Mouse (Mus musculus): Measurements from ENCODE around the gene Csk. TPM values are rescaled to one million over a fixed set of nuclear protein-coding genes. Genes with fewer than 3 reads are reported as not detected.
A peak's percentile ranks its signal among the peaks of the same experiment; 100 is the strongest.

Gene Csk
- polyA plus RNA-seq, 1 experiment, result 66.1 TPM

DNA sequence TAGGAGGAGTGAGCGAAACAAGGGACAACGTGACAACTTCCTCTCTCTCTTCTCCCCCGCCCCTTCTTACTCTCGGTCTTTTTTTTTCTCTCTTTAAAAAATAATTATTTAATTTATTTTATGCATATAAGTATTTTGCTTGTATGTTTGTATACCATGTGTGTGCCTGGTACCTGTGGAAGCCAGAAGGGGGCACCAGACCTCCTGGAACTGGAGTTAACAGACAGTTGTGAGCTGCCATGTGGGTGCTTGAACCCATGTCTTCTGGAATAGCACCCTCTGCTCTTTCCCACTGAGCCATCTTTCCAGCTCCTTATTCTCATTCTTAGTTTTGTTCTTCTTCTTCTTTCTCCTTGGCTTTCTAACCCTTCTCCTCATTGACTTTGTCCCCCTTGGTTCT lies 5.5 kb upstream of the Csk start:
- no peak for DNase-seq (ENCODE audit: extremely low spot score in 1 of 2, low spot score in 1 of 2)

DNA sequence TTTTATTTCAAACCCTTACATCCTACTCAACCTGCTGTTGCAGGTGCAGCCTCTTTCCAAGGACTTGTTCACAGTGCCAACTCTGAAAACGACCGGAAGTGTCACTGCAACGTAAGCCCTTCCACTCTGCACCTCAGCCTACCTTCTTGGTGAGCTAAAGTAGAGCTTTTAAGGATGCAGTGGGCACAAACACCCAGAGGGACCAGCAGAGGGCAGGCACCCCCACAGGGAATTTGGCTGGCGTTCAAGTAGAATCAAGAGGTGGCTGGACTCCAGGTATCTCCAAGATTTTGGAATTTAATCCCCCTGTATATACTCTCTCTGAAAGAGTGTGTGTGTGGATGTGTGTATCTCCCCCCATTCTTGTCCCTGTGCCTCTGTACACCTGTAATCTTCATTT lies 4.4 kb upstream of the Csk start:
- DNase-seq (ENCODE audit: extremely low spot score in 1 of 2, low spot score in 1 of 2), result no peak

DNA sequence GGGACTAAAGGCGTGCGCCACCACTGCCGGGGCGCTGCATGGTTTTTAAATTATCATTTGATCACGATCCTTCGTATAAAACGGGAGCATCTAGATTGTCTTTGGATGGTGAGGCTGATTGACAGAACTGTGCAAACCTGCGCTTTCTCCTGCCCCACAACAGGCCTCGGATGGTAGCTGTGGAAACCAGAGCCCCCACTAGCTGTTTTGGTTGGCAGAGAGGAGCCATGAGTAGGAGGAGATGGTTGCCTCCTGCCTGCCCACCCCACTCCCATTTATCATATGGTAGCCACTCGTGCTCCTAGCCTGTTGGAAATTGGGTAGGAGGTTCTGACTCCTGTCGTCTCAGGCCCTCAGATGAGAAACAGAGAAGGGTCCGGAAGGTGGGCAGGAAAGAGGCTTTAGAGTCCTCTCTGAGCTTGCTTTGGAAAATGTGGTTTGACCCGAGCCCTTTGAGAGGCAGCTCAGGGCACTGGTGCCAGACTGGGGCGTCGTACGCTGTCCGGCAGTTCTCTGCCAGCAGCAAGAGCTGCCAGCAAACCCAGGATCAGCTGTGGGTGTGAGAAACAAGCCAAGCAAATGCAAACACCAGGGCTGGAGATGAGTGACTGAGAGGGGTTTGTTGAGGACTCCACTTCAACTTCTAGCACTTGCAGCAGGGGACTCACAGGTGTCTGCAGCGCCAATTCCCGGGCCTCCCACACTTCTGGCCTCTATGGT lies 3.4 kb upstream of the Csk start:
- no peak for DNase-seq (ENCODE audit: extremely low spot score in 1 of 2, low spot score in 1 of 2)

DNA sequence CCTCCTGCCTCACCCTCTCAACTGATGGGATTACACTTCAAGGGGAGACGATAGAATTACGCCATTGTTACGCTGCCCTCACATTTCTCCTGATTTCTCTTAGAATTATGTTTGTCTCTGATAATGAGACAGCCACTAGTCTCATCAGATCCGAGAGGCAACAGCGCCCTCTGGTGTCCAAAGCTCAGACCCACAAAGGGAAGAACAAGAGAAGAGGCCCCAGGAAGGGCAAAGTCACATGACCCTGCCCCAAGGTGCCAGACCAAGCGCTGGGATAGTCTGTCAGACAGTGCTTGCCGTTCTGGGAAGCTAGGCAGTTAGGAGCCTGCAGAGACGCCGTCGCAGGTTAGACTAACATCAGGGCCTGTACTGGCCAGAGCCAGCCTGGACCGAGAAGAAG lies 2.3 kb upstream of the Csk start:
- peak; percentile 85 to 98 for DNase-seq (ENCODE audit: extremely low spot score in 1 of 2, low spot score in 1 of 2)

DNA sequence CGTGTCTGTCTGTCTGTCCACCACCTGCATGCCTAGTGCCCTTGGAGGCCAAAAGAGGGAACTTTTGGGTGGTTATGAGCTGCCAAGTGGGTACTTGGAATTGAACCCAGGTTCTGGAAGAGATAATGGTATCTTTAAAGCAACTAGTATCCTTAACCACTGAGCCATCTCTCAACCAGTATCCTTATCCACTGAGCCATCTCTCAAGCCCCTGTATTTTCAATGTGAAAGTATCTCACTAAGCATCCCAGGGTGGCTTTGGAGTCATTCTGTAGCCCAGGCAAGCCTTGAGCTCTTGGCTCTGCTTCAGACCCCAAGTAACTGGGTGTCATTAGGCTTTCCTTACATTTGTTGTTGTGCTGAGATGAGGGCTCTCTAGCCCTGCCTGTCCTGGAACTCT lies 1.5 kb upstream of the Csk start:
- no peak for DNase-seq (ENCODE audit: extremely low spot score in 1 of 2, low spot score in 1 of 2)

DNA sequence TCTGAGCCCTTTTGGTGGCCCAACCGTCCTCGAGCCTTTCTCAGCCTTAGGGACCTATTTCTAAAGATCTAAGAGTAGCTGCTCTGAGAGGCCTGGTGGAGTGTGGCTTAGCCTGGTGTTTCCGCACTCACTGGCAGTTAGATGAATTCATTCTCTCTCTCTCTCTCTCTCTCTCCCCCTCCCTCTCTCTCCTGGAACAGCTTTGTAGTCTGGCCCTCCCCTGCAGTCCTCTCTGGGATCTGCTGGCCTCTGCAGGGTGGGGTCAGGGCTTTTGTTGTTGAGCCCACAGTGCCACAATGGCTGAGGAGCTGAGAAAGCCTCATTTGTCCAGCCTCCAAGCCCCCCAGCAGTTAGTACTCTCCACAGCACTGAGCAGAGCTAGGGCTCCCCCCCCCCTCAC lies 576 bp downstream of the Csk start:
- DNase-seq (ENCODE audit: extremely low spot score in 1 of 2, low spot score in 1 of 2), result no peak

DNA sequence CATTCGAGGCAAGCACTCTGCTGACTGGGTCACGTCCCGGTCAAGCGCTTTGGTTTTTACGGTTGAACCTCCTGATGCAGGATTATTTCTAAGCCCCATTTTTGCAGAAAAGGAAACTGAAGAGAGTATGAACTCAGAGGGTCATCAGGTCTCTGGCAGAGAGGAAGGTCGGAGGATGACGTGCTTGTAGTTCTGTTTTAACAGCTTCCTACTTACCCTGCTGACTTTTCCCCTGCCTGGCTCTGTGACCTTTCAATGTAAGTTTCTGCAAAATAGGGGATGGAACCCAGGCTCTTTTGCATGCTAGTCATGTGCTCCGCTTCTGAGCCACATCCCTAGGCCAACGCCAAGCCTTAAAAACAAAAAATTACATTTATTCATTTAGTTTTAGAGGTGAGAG lies 1.1 kb downstream of the Csk start:
- DNase-seq (ENCODE audit: extremely low spot score in 1 of 2, low spot score in 1 of 2), result no peak

DNA sequence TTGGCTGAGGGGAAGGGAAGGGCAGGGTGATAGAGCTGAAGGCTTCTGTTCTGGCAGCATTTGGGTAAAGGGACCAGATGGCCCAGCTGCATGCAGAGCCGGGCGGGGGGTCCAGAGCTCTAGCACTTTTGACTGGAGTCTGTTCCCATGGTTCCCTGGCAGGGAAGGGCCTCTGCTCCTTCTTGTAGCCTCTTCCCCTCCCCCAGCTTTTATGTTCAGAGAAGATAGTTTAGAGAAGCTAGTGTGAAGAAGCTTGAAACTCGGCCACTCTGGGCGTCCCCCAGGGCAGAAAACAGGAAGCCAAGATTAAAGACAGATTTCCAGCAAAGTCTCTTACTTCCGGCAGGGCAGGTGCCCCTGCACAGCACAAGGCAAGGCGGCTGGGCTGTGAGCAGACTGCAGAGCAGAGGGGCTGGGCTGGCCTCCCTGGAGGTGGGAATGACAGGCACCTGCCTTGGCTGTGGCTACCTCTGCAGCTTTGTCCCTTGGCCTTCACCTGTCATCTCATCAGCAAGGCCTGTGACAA lies 2.6 kb downstream of the Csk start:
- no peak for DNase-seq (ENCODE audit: extremely low spot score in 1 of 2, low spot score in 1 of 2)

DNA sequence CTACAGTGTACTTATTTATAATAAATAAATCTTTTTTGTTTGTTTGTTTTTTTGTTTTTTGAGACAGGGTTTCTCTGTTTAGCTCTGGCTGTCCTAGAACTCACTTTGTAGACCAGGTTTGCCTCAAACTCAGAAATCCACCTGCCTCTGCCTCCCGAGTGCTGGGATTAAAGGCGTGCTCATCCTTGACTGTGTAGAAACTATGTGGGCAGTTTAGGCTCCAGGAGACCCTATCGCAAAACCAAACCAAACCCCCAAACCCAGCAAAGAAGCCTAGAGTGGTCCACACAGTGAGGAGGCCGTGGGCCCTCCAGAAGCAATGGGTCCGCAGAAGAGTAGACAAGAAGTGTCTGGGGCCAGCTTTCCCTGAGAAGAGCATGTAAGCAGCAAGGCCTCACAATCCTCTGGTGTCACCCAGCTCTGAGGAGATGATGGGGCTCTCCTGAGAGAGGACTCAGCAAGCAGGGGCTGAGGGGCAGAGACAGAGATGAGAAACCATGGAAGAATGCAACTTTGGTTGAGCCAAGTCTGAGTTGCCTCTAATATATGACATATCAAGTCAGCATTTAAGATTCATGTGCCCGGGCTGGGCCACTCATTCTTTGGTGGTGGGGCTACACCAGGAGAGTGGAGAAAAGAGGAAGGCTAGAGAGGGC lies 3.2 kb downstream of the Csk start:
- no peak for DNase-seq (ENCODE audit: extremely low spot score in 1 of 2, low spot score in 1 of 2)

DNA sequence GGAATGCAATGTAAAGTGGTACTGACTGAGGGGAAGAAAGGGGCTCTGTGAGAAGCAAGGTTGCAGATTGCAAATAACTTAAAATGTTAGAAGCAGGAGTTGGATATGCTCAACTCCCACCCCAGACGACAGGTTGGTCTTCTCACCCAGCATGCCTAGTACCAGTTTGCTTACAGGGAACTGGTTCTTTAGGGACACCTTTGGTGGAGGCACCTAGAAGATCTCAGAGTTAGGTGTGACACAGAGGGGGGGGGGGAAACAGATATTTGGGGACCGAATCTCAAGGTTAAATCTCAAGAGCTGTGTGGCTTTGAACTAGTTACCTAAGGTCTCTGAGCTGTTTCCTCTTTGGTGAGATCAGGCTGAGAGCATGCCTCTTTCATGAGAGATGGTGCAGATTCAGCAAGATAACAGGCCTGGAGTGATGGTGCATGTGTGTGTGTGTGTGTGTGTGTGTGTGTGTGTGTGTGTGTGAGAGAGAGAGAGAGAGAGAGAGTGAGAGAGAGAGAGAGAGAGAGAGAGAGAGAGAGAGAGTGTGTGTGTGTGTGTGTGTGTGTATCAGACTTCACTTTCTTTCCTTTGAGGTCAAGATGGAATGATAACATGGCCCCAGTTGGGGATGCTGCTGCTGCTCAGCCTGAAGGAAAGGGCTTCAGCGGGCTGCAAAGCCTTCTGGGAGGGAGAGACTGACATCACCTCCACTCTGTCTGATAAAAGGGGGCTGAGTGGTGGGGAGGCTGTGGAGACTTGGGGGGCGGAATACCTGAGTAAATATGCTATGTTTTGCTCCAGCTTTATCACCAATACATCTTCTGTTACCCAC lies 5.9 kb downstream of the Csk start:
- DNase-seq (ENCODE audit: extremely low spot score in 1 of 2, low spot score in 1 of 2), result no peak

DNA sequence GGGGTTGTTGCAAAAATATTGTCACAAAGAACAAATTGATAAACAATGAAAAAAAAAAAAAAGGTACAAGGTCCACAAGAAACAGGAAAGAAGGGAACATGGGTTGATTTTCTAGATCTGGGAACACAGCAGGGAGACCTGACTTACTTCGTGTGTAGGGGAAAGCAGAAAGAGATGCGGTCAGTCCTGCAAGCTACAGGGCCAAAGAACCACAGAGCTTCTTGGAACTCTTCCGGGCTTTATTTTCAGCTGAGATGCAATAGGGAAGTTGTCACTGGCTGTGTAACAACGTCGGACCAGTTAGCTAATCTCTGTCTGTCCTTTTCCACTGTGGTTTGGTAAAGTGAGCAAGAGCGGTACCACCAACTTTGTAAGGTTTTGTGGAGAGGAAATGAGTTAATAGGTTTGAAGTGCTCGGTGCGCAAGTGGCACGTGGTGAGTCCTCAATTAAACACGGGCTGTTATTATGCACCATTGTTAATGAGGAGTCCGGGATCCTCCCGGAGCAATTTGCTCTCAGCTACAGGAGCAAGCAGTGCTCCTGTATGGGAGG lies 6.8 kb downstream of the Csk start:
- no peak for DNase-seq (ENCODE audit: extremely low spot score in 1 of 2, low spot score in 1 of 2)

DNA sequence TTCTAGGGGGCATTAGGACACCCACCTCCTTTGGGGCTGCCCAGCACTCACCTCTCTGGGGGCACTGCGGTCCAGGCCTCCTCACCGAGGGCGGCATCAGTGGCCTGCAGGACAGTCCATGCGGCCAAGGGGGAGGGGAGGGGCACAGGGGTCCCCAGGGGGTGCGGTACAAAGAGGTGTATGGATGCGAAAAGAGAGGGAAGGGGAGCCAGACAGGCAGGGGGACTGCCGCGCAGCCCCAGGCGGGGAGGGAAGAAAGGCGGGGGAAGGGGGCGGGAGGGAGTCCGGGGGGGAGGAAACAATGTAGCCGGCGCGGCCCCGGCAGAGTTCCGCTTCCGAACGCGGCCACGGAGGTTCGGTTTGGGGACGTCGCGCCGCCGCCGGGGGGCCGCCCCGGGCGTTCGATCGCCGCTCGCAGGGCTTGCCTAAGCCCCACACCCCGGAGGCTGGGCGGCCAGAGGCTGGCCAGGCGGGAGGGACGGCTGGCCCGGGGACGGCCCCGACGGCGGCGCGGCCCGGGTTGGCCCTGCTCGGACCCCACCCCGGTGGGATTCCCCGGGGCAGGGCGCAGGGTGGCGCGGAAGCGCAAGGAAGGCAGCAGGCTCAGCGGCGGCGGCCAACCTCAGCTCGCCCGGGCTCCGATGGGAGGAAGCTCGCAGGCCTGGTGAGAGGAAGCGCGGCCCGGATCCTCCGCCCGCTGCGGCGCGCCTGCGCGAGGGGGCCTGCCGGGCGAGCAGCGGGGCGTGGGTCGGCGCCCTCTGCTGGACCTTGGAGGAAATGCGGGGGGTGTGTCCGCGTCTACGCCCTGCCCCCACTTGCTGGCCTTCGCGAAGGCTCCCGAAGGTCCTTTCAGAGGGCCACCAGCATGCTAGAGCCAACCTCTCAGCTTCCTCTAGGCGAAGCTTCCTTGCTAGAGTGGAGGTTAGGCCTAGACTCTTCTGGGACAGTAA lies 8.2 kb downstream of the Csk start:
- peak; percentile 74 to 95 for DNase-seq (ENCODE audit: extremely low spot score in 1 of 2, low spot score in 1 of 2)

DNA sequence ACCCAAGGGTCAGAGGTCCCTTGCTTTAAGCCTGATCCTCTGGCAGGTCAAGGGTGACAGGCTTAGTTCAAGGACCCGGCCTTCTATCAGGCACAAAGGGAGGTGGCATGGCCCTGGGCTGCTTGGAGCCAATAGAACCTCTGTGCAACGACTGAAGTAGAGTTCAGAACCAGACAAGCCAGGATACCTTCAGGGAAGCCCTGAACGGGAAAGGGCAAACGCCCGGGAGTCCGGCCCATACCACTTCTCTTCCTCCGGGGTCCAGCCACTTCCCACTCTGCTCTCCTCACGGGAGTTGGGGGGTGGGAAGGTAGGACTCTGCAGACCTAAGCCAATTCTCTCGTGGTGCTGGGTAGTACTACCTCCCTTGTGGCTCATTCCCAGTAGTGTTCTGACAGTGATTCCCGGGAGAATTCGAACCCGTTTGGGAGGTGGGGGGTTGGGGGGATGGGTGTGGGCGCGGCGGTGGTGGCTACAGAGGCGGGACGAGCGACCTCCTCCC lies 8.9 kb downstream of the Csk start:
- no peak for DNase-seq (ENCODE audit: extremely low spot score in 1 of 2, low spot score in 1 of 2)

DNA sequence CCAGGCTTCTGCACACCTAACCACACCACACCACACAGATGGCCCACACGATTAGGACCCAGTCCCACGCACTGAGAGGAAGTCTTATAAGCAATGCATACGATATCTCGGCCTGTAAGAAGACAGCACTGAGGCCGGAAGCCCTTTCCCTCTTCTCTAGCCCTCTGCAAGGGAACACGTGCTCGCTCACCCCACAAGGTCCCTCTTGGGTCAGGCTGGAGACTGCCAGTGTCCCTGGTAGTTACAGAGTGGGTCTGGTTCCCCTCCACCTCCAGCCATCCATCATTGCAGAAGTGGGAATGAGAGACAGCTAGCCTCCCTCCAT lies 9.6 kb downstream of the Csk start:
- DNase-seq (ENCODE audit: extremely low spot score in 1 of 2, low spot score in 1 of 2), result no peak

DNA sequence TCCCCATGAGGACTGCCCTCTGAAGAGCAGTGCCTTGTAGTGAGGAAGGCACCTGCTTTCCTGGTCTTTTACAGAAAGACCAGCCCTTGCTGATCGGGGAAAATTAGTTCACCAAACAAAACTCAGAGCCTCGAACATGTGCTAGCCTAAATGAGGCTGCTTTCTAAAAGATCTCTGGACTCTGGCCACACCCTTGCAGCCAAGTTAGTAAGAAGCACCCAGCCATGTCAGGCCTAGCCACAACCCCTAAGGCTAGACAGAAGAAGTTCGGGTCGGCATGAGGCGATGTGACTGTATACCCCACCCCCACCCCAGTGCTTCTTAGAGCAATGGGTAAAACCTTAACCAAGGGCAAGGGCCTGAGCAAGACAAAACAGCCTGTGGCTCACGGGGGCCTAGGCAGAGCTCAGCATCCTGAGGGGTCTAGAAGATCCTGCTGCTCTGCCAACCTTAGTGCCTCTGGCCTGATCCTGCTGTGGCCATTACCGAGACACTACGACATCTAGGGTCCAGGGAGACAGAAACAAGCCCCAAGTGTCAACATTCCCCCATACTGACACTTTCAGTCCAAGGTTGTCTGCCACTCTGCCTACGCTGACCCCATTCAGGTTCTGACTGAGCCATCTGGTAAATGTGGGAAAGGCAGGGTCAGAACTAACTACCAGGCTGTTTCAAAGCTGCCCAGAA lies 10.1 kb downstream of the Csk start:
- DNase-seq (ENCODE audit: extremely low spot score in 1 of 2, low spot score in 1 of 2), result no peak

DNA sequence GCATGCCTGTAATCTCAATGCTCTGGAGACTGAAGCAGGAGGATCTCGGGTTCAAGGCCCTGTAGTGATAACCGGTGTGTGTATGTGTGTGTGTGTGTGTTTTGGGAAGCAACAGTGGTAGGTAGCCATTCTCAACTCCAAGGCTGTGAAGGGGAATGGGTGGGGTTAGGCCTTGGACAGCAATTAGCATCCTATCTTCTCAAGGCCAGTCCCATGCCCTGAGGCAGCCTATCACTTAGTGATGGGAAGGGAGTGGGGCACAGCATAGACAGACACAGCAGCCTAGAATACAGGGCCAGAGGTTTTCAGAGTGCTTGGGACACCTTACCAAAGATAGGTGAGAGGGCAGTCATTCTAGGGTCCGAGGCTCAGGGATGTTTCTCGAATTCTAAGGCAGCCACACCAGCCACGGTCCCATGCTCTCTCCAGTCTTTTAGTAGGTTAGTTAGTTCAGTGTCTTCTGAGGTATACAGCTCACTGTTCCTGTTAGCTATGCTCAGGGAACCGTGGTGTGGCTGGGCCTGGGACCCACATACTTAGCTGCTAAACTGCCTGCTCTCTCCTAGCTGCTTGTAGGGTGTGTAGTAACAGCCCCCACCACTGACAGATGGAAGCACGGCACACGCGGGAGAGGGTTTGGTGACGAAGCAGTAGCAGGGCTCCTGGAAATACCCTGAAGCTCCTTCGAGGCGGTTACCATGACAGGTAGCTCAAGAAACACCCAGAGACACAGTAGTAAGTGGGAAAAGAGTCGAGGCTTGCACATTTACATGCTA lies 11.5 kb downstream of the Csk start:
- no peak for DNase-seq (ENCODE audit: extremely low spot score in 1 of 2, low spot score in 1 of 2)

DNA sequence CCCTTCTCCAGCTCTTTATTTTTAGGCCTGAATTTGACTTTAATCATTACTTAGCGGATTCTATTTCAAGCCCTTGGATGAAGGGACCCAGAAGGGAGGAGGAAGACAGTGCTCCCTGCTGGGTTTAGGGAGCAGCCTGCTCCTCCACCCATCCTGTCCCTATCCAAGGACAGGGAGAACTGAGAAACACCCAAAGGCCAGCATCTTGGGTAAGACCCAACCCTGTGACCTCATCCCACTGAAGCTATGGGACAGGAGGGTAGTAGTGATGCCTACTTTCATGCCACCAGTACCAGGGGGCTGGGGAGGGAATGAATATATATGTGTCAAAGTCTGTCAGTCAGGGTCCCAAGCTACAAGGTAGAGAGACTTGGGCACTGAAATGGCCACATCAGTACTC lies 12.4 kb downstream of the Csk start:
- no peak for DNase-seq (ENCODE audit: extremely low spot score in 1 of 2, low spot score in 1 of 2)

DNA sequence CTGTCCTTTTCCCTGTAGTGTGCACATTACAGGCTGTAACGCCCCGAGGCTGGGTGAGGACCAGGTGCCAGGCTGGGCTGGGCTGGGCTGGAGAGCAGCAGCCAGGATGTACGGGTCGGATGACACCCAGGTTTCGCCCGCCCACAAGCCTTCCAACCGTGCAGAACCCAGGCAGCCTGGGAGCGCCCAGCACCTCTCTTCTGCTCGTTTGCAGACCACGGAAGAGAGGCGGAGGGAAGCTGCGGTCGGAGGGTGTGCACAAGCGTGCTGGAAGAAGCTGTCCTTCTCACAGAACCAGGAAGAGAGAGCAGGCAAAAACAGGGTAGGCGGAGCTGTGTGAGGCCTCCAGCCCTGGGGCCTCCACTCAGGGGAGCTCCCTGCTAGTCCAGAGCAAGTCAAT lies 13.0 kb downstream of the Csk start:
- no peak for DNase-seq (ENCODE audit: extremely low spot score in 1 of 2, low spot score in 1 of 2)
